Mouse (Mus musculus) left cerebral cortex, adult 8-10 months (tissue): ENCODE measurements around the gene Lcor. TPM values are rescaled to one million over a fixed set of nuclear protein-coding genes. Genes with fewer than 3 reads are reported as not detected.

Experiments
- microRNA-seq, 2 experiments: library from miRNA; unstranded; fragments of <30 nt; microRNA quantifications; one replicate each; pipeline ENCODE4 v1.2.0; 2022
- total RNA-seq, 4 experiments: library from RNA; stranded (reverse); gene quantifications; 2 replicates each; pipeline ENCODE4 v1.2.4; 2022

The Lcor gene
- total RNA-seq, 4 experiments from 2014 or later = 18.6 to 21.9 (median 20.8) TPM

Small RNA genes lying within 50 kb of the gene (microRNA-seq; reads per million reads assigned to microRNA genes)
- gene Mir8091 = 0 reads per million in 2 experiments

Other genes with a start within 250 kb of the Lcor start
- gene Tm9sf3, start 218.6 kb upstream of the Lcor start, total RNA-seq = 100 to 1,000 TPM; 119 to 131 (median 126) TPM
- 1 to 10 TPM; 2.3 to 5.0 (median 3.6) TPM for gene Pik3ap1, start 97.5 kb upstream of the Lcor start, total RNA-seq
- 10 to 100 TPM; 13.5 to 15.5 (median 14.8) TPM for gene Gm340, start 99.7 kb downstream of the Lcor start, total RNA-seq